Mouse (Mus musculus) brown adipose tissue, adult 24 weeks (tissue): ENCODE results near the gene Stard10. TPM values are rescaled to one million over a fixed set of nuclear protein-coding genes. Genes with fewer than 3 reads are reported as not detected.

Experiments
- H3K27ac ChIP-seq: fragments of 200-500 bp; replicated peaks from 2 replicates; pipeline ENCODE4 v1.5.1; 2012; ENCODE audit warnings: low read depth, mild to moderate bottlenecking, low read length
- H3K4me1 ChIP-seq: fragments of 200-500 bp; 2 replicates; pipeline ENCODE4 v1.6.1; 2012; ENCODE audit warnings: low read length, mixed read lengths; ENCODE audit not compliant: control insufficient read depth, insufficient read depth, insufficient read length
- H3K4me3 ChIP-seq: fragments of 200-500 bp; 2 replicates; pipeline ENCODE4 v1.5.1; 2012; ENCODE audit warnings: low read depth, mild to moderate bottlenecking, low read length, moderate library complexity; ENCODE audit not compliant: insufficient read depth
- polyA plus RNA-seq: library from polyadenylated mRNA; stranded (reverse); fragments of >200 nt; gene quantifications from 2 replicates; pipeline ENCODE4 v1.2.4, GENCODE M21; 2012; ENCODE audit not compliant: missing spikeins, insufficient read depth, insufficient read length

The Stard10 gene
- polyA plus RNA-seq, 1 experiment, result 41.4 TPM

GRCm38 (mm10) chr7:101361767-101362166, 44.9 kb downstream of the Stard10 start:
- peaks cover 10% of the 10 kb centered on the region; the same call in 1 of the 2 replicates for H3K4me1 ChIP-seq
- H3K27ac ChIP-seq, result peak overlapping the region; percentile 55
- H3K4me3 ChIP-seq, result peak overlapping the region; percentile 26

GRCm38 (mm10) chr7:101362791-101363191, 45.9 kb downstream of the Stard10 start:
- 0 out of 2 replicates have a peak, but pooled peaks cover 6% of the 10 kb centered on the region for H3K4me1 ChIP-seq
- peak overlapping the region; percentile 26 for H3K4me3 ChIP-seq
- H3K27ac ChIP-seq, result peak overlapping the region; percentile 55

GRCm38 (mm10) chr7:101363914-101364313, 47.0 kb downstream of the Stard10 start:
- Histone ChIP-seq H3K4me3 (no peak overlapping the region), H3K4me1 (0 out of 2 replicates have a peak, but pooled peaks cover 6% of the 10 kb centered on the region)

GRCm38 (mm10) chr7:101367901-101368852, 51.3 kb downstream of the Stard10 start:
- Histone ChIP-seq H3K27ac (no peak overlapping the region), H3K4me3 (no peak overlapping the region), H3K4me1 (0 out of 2 replicates have a peak, but pooled peaks cover 4% of the 10 kb centered on the region)

More at GRCm38 (mm10) chr7:101363914-101364313, 47.0 kb downstream of the Stard10 start:
- 0 out of 2 replicates have a peak overlapping the region, but pooled peaks have one; percentile 25 for H3K27ac ChIP-seq

- Histone ChIP-seq H3K4me1 (no peaks in the 10 kb centered on the region), H3K4me3 (no peak overlapping the region), H3K27ac (no peak overlapping the region)
Observed at GRCm38 (mm10) chr7:101369666-101370065, 52.8 kb downstream of the Stard10 start.

GRCm38 (mm10) chr7:101373082-101373481, 56.2 kb downstream of the Stard10 start:
- Histone ChIP-seq H3K4me3 (no peak overlapping the region), H3K4me1 (peaks cover 3% of the 10 kb centered on the region; the same call in 1 of the 2 replicates)

GRCm38 (mm10) chr7:101374155-101374554, 57.3 kb downstream of the Stard10 start:
- Histone ChIP-seq H3K4me1 (peaks cover 3% of the 10 kb centered on the region; the same call in 1 of the 2 replicates), H3K27ac (no peak overlapping the region), H3K4me3 (no peak overlapping the region)

More at GRCm38 (mm10) chr7:101373082-101373481, 56.2 kb downstream of the Stard10 start:
- H3K27ac ChIP-seq, result no peak overlapping the region

GRCm38 (mm10) chr7:101376701-101377340, 59.9 kb downstream of the Stard10 start:
- H3K4me1 ChIP-seq, result peaks cover 10% of the 10 kb centered on the region
- no peak overlapping the region for H3K4me3 ChIP-seq
- no peak overlapping the region for H3K27ac ChIP-seq

- Histone ChIP-seq H3K4me3 (peak overlapping the region; percentile 35), H3K27ac (peak overlapping the region; percentile 45; the same call in 1 of the 2 replicates), H3K4me1 (peaks cover 14% of the 10 kb centered on the region)
Observed at GRCm38 (mm10) chr7:101377741-101378262, 60.9 kb downstream of the Stard10 start.

GRCm38 (mm10) chr7:101378285-101378684, 61.4 kb downstream of the Stard10 start:
- Histone ChIP-seq H3K27ac (peak overlapping the region; percentile 45), H3K4me1 (peaks cover 14% of the 10 kb centered on the region), H3K4me3 (peak overlapping the region; percentile 35)

- Histone ChIP-seq H3K4me3 (peak overlapping the region; percentile 35), H3K4me1 (peaks cover 16% of the 10 kb centered on the region), H3K27ac (peak overlapping the region; percentile 45)
Observed at GRCm38 (mm10) chr7:101378796-101379465, 62.0 kb downstream of the Stard10 start.

GRCm38 (mm10) chr7:101379732-101380131, 62.8 kb downstream of the Stard10 start:
- peak overlapping the region; percentile 45 for H3K27ac ChIP-seq
- peaks cover 19% of the 10 kb centered on the region for H3K4me1 ChIP-seq
- H3K4me3 ChIP-seq, result no peak overlapping the region

GRCm38 (mm10) chr7:101381512-101381911, 64.6 kb downstream of the Stard10 start:
- Histone ChIP-seq H3K4me3 (no peak overlapping the region), H3K27ac (0 out of 2 replicates have a peak overlapping the region, but pooled peaks have one; percentile 27), H3K4me1 (peaks cover 28% of the 10 kb centered on the region)

- no peak overlapping the region for H3K4me3 ChIP-seq
- peaks cover 27% of the 10 kb centered on the region for H3K4me1 ChIP-seq
- peak overlapping the region; percentile 80 for H3K27ac ChIP-seq
Observed at GRCm38 (mm10) chr7:101382378-101382777, 65.5 kb downstream of the Stard10 start.
